Mouse (Mus musculus) embryo, embryonic 11.5 days (tissue): Measurements from ENCODE around the gene Ncmap.
"Not testable (repeated sequence)": the region's sequence is repeated elsewhere in the genome, so short reads cannot be mapped to it uniquely, and the experiment has no call there.

ENCODE experiments used
- DNase-seq: peaks from one replicate; pipeline ENCODE4 v3.0.0-alpha.2; 2012; ENCODE audit warnings: low read depth, low spot score

Ncmap gene

DNA sequence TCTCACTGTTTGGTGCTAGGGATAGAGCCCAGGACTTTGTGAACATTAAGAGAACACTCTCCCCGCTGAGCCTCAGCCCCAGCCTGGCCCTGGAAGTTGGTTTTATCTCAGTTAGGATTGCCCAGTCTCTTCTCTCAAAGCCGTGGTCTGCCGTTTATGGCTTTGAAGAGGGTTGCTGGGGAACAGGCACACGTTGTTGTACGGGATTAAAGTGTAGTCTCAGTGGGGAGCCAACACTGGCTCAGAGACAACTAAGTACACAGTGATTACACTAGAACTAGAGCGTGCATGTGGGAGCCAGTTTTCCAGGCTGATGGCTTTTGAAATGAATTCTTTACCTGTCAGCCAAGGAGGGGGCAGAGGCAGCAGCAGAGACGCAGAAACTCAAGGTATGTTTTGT lies 3.9 kb upstream of the Ncmap start:
- no peak for DNase-seq

DNA sequence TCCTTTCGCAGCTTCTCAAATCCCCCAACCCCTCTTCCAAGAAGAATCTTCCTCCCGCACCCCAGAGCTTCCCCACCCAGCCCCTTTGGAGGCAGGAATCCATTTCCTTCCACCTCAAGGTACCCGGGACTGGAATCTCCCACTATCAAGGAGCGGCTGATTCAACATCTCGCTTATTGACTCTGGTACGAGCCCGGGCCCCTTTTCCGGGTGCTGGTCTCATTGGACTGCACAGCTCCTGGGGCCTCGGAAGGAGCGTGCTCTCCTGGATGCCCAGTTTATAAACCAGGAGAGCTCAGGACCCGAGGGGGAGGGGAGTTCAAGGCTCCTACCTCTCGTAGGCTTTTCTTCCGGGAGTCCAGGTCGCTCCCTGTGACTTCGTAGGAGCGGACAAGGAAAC lies 476 bp downstream of the Ncmap start:
- DNase-seq = no peak

DNA sequence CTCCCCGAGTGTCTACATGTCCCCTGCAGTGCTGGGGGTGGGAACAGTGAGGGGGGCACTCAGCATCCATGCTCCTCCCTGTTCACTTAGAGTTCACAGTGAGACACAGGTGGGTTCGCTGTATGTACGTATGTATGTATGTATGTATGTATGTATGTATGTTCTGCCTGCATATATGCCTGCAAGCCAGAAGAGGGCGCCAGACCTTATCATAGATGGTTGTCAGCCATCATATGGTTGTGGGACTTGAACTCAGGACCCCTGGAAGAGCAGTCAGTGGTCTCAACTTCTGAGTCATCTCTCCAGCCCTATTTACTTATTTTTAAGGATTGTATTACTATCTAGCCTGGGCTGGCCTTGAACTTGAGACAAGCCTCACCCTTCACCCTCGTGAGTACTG lies 1.7 kb downstream of the Ncmap start:
- no peak for DNase-seq

DNA sequence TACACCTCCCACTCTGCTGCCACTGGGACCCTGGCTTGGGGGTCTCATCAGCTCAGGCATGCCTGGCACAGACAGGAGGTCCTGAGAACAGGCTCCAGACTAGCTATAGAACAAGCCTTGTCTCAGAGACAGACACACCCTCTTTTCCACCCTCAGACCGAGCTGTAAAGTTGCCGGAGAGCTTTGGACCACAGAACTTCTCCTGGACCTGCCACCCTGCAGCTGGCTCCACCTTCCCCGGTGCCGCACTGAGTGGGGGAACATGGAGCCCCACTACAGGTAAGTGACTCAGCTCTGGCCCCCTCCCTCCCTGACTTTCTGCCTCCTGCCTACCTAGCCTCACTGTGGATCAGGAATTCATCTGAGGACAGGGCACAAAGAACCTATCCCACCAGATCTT lies 2.7 kb downstream of the Ncmap start:
- DNase-seq = no peak

DNA sequence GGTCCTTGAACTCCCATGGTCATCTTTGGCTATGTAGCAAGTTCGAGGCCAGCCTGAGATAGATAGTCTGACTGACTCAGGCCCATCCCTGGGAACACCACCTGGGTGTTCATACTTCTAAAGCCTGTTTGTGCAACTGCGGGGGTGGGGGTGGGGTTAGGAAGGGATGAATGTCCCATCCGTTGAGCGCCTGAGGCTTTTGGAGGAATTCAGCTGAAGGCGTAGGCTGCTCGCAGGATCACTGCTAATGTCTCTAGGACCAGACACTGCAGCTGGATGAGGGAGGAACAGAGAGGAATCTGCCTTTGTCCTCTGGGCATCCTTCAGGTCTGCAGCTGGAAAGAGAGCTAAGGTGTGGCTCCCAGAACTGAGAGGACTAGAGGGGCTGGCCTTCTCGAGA lies 3.4 kb downstream of the Ncmap start:
- DNase-seq = no peak

GRCm38 (mm10) chr4:135393381-135393780 lies 4.6 kb downstream of the Ncmap start:
- DNase-seq = no peak

- DNase-seq = no peak
Measured at GRCm38 (mm10) chr4:135392801-135393200, 5.2 kb downstream of the Ncmap start.

GRCm38 (mm10) chr4:135391014-135391413 lies 7.0 kb downstream of the Ncmap start:
- DNase-seq = no peak

- no peak for DNase-seq
Measured at GRCm38 (mm10) chr4:135385614-135386013, 12.4 kb downstream of the Ncmap start.

DNA sequence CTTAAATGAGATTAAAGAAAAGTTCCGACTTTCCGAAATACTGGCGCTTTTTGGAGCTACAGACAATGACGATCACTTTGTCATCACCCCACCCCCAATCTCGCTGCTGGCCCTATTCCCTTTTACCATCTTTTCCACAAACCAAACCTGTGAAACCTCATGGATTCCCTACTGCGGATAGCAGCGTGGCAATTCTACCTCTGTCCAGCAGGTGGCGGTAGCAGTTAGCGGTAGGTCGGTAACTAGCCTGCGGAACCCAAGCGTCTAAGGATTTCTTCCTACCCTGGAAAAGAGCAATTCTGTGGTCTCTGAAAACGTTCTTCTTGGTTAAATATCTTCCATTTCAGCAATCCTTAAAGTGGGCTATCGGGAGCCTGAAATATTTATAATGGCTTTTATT lies 15.7 kb downstream of the Ncmap start:
- peak; percentile 74 for DNase-seq

DNA sequence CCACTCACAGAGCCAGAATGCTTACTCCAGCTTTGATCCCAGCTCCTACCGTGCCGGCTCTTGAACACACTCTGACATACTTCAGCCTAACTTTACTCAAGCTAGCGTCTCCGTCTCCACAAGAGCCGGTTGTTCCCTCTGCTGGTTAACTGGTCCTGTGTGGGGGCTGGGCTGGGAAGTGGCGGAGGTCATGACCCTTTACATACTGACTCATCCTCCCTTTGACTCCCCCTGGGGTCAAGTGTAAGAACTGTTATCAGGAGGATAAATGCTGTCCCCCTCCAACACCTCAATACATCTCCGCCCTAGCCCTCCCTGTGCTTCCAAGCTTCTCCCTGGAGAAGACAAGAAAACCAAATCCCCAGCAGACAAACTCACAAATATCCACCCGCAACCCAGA lies 16.7 kb downstream of the Ncmap start:
- no peak for DNase-seq

DNA sequence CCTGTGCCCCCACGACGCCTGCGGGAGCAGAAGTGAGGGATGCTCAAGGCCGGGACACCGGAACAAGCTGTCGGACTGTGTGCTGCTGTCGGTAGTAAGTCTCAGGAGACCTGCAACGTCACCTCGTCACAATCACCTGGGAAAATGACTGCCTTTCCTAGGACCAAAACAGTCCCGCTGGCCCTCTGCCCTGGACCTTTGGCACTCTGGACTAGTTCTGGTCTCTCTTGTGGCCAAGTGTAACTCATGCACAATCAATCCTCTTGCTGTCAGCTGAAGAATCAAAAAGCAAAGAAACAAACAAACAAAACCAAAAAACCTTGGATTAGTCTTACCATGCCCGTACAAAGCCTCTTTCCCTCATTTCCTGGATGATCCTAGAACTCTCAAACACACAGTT lies 20.8 kb downstream of the Ncmap start:
- DNase-seq = no peak

GRCm38 (mm10) chr4:135375444-135375843 lies 22.6 kb downstream of the Ncmap start:
- no peak for DNase-seq

DNA sequence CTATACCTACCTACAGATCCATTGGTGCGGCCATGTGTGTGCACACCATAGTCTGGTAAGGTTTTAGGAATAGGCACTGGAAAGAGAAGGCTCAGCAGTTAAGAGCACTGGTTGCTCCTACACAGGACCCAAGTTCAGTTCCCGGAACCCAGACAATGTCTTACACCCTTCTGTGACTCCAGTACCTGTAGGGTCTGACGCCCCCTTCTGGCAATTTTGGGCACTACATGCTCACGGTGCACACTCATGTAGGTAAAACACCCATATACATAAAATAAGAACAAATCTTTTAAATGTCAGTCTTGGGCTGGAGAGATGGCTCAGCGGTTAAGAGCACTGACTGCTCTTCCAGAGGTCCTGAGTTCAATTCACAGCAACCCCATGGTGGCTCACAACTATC lies 24.7 kb downstream of the Ncmap start:
- DNase-seq = no peak

DNA sequence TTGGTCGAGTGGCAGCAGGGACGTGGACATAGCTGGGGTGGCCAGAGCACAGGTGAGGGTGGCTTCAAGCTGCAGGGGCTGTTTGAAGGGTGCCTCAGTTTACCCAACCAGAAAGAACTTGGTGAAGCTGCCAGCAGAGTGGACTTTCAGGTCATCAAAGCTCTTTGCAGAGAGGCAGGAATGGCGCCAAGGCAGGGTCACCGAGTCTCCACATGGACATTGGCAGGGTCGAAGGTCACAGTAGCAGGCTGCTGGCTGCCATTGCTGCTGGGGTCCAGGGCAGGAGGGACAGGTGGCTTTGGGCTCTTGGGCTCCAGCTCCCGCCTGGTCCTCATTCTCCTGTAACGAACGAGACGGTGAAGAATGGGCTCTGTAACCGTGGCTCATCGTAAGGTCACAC lies 27.7 kb downstream of the Ncmap start:
- no peak for DNase-seq

DNA sequence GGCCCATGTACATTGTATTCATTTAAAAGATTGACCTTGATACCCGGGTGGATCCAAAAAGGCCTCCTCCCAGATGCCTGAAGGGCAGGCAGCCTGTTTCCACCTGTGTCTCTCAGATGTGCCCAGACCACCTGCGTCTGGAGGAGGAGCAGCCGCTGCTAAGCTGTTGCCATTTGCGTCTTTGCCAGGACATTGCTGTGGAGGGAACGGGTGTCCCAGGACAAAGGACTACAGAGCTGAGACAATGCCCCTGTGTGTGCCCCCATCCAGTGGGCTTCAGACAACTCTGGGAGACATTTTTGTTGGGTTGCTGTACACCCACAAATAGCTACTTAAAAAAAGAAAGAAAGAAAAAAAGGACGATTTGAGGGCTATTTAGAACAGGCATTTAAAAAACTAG lies 35.2 kb downstream of the Ncmap start:
- no peak for DNase-seq

GRCm38 (mm10) chr4:135361722-135362121 lies 36.3 kb downstream of the Ncmap start:
- no peak for DNase-seq

DNA sequence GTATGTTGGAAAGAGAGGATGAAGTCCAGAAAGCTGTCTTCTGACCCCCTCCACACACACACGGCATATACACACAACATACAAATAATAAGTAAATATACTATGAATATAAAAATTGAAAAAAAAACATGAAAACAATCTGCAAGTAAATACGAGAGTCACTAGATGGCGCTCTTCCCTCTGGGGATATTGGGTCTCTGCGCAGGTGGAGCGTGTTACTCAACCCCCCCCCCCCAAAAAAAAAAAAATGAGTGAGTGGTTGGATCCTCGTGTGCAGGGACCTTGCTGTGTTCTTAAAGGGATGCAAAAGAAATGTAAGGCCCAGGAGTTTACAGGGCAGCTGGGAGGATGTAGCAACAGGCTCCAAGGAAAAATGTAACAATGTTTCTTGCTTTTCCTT lies 39.3 kb downstream of the Ncmap start:
- peak; percentile 51 for DNase-seq

DNA sequence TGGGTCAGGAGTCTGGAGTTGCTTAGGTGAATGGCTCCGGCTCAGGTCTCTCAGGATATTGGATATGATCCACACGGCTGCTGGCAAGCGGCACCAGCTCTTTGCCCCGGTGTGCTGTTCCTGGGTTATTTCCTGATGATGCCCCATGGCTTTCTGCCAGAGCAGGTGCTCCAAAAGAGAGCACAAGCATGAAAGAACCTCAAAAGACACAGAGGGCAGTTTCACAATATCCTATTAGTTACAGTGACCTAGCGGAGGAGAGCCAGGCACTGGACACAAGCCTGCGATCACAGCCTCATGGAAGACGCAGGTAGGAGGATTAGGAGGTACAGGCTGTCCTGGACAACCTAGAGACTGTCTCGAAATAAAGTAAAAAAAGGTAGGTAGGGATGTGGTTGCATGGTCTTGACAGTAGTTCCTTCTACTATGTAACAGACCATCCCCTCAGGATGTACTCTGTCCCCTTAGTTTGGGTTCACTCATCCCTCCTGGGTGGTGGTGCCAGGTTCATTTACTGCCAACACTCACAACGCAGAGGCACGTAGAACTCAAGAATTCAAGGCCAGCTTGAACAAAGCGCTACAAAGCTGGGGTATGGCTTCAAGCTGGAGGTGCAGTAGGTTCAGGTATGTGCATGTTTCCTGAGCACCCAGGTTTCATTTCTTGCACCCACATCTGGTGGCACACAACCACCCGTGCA lies 40.7 kb downstream of the Ncmap start:
- no peak for DNase-seq

GRCm38 (mm10) chr4:135355886-135356550 lies 42.0 kb downstream of the Ncmap start:
- DNase-seq = no peak

DNA sequence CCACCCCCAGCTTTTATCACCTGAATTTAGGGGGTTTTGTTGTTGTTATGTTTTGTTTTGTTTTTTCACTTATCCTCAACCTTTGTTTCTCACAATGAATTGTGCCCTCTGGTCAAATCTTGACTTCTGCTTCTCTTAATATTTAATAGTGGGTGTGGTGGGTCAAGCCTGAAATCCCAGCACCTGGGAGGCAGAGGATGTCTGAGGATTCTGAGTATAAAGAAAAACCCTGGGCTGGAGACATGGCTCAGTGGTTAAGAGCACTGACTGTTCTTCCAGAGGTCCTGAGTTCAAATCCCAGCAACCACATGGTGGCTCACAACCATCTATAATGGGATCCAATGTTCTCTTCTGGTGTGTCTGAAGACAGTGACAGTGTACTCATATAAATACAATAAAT lies 43.3 kb downstream of the Ncmap start:
- DNase-seq = not testable (repeated sequence)

DNA sequence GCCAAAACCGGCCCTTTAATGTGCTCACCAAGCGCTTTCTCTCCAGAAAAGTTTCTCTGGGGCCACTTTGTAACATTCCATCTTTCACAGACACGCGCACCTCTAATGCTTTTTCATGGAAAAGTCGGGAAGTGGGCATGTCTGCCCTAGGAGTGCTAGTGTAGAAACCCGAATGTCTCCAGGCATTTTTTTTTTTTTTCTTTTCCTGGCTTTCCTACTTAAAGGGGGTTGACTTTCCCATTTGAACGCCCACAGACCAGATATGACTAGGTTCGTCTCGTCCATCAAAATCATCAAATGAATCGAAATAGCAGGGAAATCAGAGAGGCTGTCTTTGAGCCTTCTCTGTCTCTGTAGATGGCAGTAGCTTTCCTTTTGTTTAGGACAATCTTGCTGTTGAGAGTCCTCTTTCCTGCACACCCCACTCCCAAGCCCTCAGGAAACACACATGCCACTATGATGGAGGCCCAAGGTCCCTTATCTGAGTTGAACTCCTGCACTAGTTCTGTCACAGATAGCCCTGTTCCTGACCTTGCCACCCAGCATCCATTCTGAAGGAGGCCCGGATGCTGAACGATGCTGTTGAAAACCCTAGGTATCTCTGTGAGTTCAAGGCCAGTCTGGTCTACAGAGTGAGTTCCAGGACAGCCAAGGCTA lies 44.1 kb downstream of the Ncmap start:
- no peak for DNase-seq
